Mouse (Mus musculus) cerebellum, postnatal 14 days (tissue): ENCODE results near the gene Olfr1028.

ENCODE experiments used
- DNase-seq, 2 experiments: peaks; one replicate each; pipeline ENCODE4 v3.0.0; 2021; ENCODE audit warnings: mixed read lengths in 2 of 2

The Olfr1028 gene

GRCm38 (mm10) chr2:85950137-85950536, at the start of gene Olfr1028:
Gene Olfr1028 (plus strand): TSS chr2:85950437.
- DNase-seq = no peak

DNA sequence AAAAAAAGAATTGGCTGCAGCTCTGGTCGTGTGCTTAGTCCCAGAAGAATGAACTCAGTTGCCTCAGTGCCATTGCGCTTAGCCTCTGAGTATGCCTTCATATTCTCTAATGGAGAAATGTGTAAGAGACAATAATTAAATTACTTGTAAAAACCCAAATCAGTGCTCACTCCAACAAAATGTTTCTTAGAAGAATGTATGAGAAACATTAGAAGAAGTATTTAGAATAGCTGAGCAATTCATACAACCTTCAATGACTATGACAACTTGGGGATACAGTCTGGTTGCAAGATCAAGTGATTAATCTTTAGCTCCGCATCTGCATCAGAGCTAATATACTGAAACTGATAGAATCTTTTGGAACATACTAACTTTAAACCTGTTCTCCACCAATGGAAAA, 45.3 kb upstream of the Olfr1028 start, which contains the start of gene Olfr1024:
TSS of gene Olfr1024 (minus strand) at position 101 of the 400 bp plus-strand sequence.
- DNase-seq = no peak

- DNase-seq = no peak
These were observed 37.0 kb upstream of the Olfr1028 start for GRCm38 (mm10) chr2:85913197-85913596.

GRCm38 (mm10) chr2:85914893-85915292, 35.3 kb upstream of the Olfr1028 start, which contains the start of gene Olfr1025-ps1:
Gene Olfr1025-ps1 (plus strand): TSS chr2:85915193.
- DNase-seq = no peak

DNA sequence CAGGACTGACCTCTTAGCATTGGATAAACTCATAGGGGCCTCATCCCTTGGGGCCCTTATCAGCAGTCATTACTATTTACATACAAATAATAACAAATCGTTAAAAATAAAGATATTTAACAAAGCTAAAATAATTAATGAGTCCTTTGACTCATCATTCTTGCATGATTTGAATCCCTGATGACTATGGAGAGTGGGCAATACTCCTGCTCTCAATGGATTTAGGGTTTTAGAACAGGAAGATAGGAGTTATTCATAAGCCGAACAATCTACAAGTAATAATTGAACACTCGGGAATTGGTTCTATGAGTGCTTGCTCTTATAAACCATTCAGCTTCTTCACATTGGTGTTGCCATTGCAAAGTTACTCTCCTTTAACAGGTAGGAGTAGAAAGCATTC, 29.0 kb upstream of the Olfr1028 start, which contains the start of gene Olfr1026:
TSS of gene Olfr1026 (plus strand) at position 301 of the 400 bp plus-strand sequence.
- DNase-seq = no peak

GRCm38 (mm10) chr2:85973595-85973994, 23.4 kb downstream of the Olfr1028 start, which contains the start of gene Olfr1029:
Gene Olfr1029 (plus strand): TSS chr2:85973895.
- no peak for DNase-seq

DNA sequence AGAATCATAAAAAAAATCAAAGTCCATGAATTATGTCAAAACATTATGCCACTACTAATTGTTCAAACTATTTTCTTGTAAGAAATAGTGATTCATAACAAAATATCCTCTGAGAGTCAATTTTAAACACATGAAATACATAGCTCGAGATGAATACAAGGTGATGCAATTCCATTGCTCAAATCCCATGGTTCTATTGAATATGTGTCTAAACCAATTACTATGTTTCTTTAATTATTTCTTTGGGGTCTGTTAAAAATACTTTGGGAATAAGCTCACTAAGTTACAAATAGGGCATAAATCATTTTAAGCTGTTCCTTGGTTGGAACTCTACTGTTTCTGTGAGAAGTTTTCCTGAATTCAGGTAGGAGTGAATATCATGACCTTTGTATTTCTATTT, 28.7 kb downstream of the Olfr1028 start, which contains the start of gene Olfr1030:
TSS of gene Olfr1030 (plus strand) at position 301 of the 400 bp plus-strand sequence.
- DNase-seq = no peak

DNA sequence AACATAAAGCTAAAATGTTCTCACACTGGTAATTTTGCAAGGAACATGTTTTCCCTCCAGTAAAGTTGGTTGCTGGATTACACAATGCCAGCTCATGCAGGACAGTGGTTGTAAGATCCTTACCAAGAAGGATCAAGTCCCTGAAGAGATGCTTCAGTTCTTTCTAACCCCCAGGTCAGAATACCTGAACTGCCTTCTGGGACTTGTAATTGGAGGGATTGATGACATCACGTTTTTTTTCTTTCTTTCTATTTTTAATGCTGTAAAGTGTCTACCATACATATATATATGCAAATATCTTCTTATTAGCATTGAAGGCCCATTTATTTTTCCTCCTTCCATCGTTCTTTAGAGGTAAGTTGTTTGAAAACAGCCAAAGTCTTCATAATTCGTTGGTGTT, 39.8 kb downstream of the Olfr1028 start, which contains the start of gene Olfr1031:
TSS of gene Olfr1031 (plus strand) at position 301 of the 400 bp plus-strand sequence.
- no peak for DNase-seq
